Mouse (Mus musculus): ENCODE results near the gene Mcm2. TPM values are rescaled to one million over a fixed set of nuclear protein-coding genes. Genes with fewer than 3 reads are reported as not detected.

Mcm2 gene
- polyA plus RNA-seq, 1 experiment: 8.1 TPM

GRCm38 (mm10) chr6:88889410-88890042 lies 9.1 kb downstream of the Mcm2 start:
- H3K36me3 ChIP-seq (ENCODE audit: control insufficient read depth, insufficient read depth, low read length): no peaks in the 10 kb centered on the region
- no peak overlapping the region for H3K4me3 ChIP-seq (ENCODE audit: control insufficient read depth, low read depth, low read length)
- no peak overlapping the region for H3K27ac ChIP-seq (ENCODE audit: control insufficient read depth, insufficient read depth, low read depth, low read length)
- TF ChIP-seq POLR2A (IDR thresholded peaks at IDR 0.05; ENCODE audit: control insufficient read depth, low read depth, low read length) (no peak), CTCF (IDR thresholded peaks at IDR 0.05; ENCODE audit: control insufficient read depth, insufficient read depth, insufficient replicate concordance, low read depth, low read length) (no peak)
- no peaks in the 10 kb centered on the region for H3K4me1 ChIP-seq (ENCODE audit: control insufficient read depth, insufficient read depth, low read length)
- H3K27me3 ChIP-seq (ENCODE audit: control insufficient read depth, insufficient read depth, low read length): no peaks in the 10 kb centered on the region

GRCm38 (mm10) chr6:88886417-88886967 lies 12.1 kb downstream of the Mcm2 start:
- Histone ChIP-seq H3K27me3 (ENCODE audit: control insufficient read depth, insufficient read depth, low read length) (no peaks in the 10 kb centered on the region), H3K27ac (ENCODE audit: control insufficient read depth, insufficient read depth, low read depth, low read length) (no peak overlapping the region), H3K4me1 (ENCODE audit: control insufficient read depth, insufficient read depth, low read length) (no peaks in the 10 kb centered on the region), H3K4me3 (ENCODE audit: control insufficient read depth, low read depth, low read length) (no peak overlapping the region), H3K36me3 (ENCODE audit: control insufficient read depth, insufficient read depth, low read length) (no peaks in the 10 kb centered on the region)
- TF ChIP-seq POLR2A (IDR thresholded peaks at IDR 0.05; ENCODE audit: control insufficient read depth, low read depth, low read length) (no peak), CTCF (IDR thresholded peaks at IDR 0.05; ENCODE audit: control insufficient read depth, insufficient read depth, insufficient replicate concordance, low read depth, low read length) (no peak)

GRCm38 (mm10) chr6:88885644-88886416 lies 12.8 kb downstream of the Mcm2 start:
- H3K27me3 ChIP-seq (ENCODE audit: control insufficient read depth, insufficient read depth, low read length): no peaks in the 10 kb centered on the region
- H3K27ac ChIP-seq (ENCODE audit: control insufficient read depth, insufficient read depth, low read depth, low read length): no peak overlapping the region
- H3K4me1 ChIP-seq (ENCODE audit: control insufficient read depth, insufficient read depth, low read length): no peaks in the 10 kb centered on the region
- no peak overlapping the region for H3K4me3 ChIP-seq (ENCODE audit: control insufficient read depth, low read depth, low read length)
- H3K36me3 ChIP-seq (ENCODE audit: control insufficient read depth, insufficient read depth, low read length): no peaks in the 10 kb centered on the region
- TF ChIP-seq CTCF (IDR thresholded peaks at IDR 0.05; ENCODE audit: control insufficient read depth, insufficient read depth, insufficient replicate concordance, low read depth, low read length) (no peak), POLR2A (IDR thresholded peaks at IDR 0.05; ENCODE audit: control insufficient read depth, low read depth, low read length) (no peak)

DNA sequence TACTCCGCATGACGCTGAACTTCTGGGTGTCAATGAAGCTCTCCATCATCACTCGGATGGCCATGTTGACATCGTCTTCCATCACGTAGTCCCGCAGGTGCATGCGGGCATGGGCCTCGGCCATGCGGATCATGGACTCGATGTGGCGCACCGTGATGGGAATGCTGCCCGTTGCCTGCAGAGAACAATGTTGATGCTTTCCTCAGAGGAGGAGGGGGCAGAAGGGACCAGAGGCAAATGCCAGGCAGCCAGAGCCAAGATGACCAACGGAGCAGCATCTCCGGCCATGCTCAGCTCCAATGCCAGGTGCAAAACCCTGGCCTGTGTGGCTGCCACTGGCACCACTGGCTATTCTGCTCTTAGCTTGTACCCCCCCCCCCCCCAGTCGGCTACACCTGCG lies 13.9 kb downstream of the Mcm2 start:
- H3K4me3 ChIP-seq (ENCODE audit: control insufficient read depth, low read depth, low read length): no peak overlapping the region
- H3K36me3 ChIP-seq (ENCODE audit: control insufficient read depth, insufficient read depth, low read length): no peaks in the 10 kb centered on the region
- H3K27me3 ChIP-seq (ENCODE audit: control insufficient read depth, insufficient read depth, low read length): no peaks in the 10 kb centered on the region
- H3K4me1 ChIP-seq (ENCODE audit: control insufficient read depth, insufficient read depth, low read length): no peaks in the 10 kb centered on the region
- TF ChIP-seq CTCF (IDR thresholded peaks at IDR 0.05; ENCODE audit: control insufficient read depth, insufficient read depth, insufficient replicate concordance, low read depth, low read length) (no peak), POLR2A (IDR thresholded peaks at IDR 0.05; ENCODE audit: control insufficient read depth, low read depth, low read length) (no peak)
- no peak overlapping the region for H3K27ac ChIP-seq (ENCODE audit: control insufficient read depth, insufficient read depth, low read depth, low read length)

DNA sequence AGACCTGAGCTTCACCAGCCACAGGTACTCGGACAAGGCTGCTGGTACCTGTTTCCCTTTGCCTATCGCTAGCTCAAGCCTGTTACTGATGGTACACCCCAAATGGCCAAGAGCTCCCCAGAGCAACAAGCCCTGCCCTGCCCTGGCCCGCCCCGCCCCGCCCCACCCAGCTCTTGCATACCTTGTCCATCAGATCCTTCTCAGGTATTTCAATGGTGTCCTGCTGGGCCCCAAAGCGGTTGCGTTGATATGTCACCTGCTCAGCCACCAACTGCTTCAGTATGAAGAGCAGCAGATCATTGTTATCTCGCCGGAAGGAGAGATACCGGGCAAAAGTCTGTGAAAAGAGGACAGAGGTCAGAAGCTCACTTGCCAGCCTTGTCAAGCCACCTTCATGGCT lies 14.4 kb downstream of the Mcm2 start:
- Histone ChIP-seq H3K27ac (ENCODE audit: control insufficient read depth, insufficient read depth, low read depth, low read length) (no peak overlapping the region), H3K36me3 (ENCODE audit: control insufficient read depth, insufficient read depth, low read length) (no peaks in the 10 kb centered on the region)

DNA sequence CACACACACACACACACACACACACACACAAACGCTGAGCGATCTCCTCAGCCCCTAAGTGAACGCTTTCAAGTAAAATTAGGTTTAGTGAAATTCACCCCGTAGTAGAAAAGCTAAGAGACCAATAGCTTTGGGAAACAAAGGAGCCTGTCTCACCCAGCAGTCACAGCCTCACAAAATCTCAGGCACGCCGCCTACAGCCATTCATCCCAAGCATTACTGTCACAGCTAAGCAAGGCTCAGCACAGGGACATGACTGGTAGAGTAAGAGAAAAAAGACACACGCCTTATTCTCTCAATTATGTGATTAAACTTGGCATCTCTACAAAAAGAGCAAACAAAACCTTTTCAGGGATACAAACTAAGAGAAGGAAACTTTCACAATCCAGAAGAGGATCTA lies 17.2 kb downstream of the Mcm2 start:
- Histone ChIP-seq H3K27me3 (ENCODE audit: control insufficient read depth, insufficient read depth, low read length) (no peaks in the 10 kb centered on the region), H3K27ac (ENCODE audit: control insufficient read depth, insufficient read depth, low read depth, low read length) (no peak overlapping the region), H3K4me3 (ENCODE audit: control insufficient read depth, low read depth, low read length) (no peak overlapping the region), H3K36me3 (ENCODE audit: control insufficient read depth, insufficient read depth, low read length) (no peaks in the 10 kb centered on the region), H3K4me1 (ENCODE audit: control insufficient read depth, insufficient read depth, low read length) (no peaks in the 10 kb centered on the region)
- no peak for TF ChIP-seq CTCF (IDR thresholded peaks at IDR 0.05; ENCODE audit: control insufficient read depth, insufficient read depth, insufficient replicate concordance, low read depth, low read length)
- no peak for TF ChIP-seq POLR2A (IDR thresholded peaks at IDR 0.05; ENCODE audit: control insufficient read depth, low read depth, low read length)

More for the DNA sequence above, 14.4 kb downstream of the Mcm2 start:
- no peaks in the 10 kb centered on the region for H3K4me1 ChIP-seq (ENCODE audit: control insufficient read depth, insufficient read depth, low read length)
- H3K27me3 ChIP-seq (ENCODE audit: control insufficient read depth, insufficient read depth, low read length): no peaks in the 10 kb centered on the region
- H3K4me3 ChIP-seq (ENCODE audit: control insufficient read depth, low read depth, low read length): no peak overlapping the region
- TF ChIP-seq CTCF (IDR thresholded peaks at IDR 0.05; ENCODE audit: control insufficient read depth, insufficient read depth, insufficient replicate concordance, low read depth, low read length): no peak
- no peak for TF ChIP-seq POLR2A (IDR thresholded peaks at IDR 0.05; ENCODE audit: control insufficient read depth, low read depth, low read length)

- TF ChIP-seq CTCF (IDR thresholded peaks at IDR 0.05; ENCODE audit: control insufficient read depth, insufficient read depth, insufficient replicate concordance, low read depth, low read length): no peak
- TF ChIP-seq POLR2A (IDR thresholded peaks at IDR 0.05; ENCODE audit: control insufficient read depth, low read depth, low read length): no peak
- Histone ChIP-seq H3K36me3 (ENCODE audit: control insufficient read depth, insufficient read depth, low read length) (no peaks in the 10 kb centered on the region), H3K27me3 (ENCODE audit: control insufficient read depth, insufficient read depth, low read length) (no peaks in the 10 kb centered on the region), H3K4me3 (ENCODE audit: control insufficient read depth, low read depth, low read length) (no peak overlapping the region), H3K27ac (ENCODE audit: control insufficient read depth, insufficient read depth, low read depth, low read length) (no peak overlapping the region), H3K4me1 (ENCODE audit: control insufficient read depth, insufficient read depth, low read length) (peaks cover 8% of the 10 kb centered on the region)
These were observed 19.1 kb downstream of the Mcm2 start for GRCm38 (mm10) chr6:88879471-88879870.

Measured in testis, adult 2 months (tissue).